Mouse (Mus musculus): ENCODE results near the gene Krtap31-1.
"Not testable (repeated sequence)": the region's sequence is repeated elsewhere in the genome, so short reads cannot be mapped to it uniquely, and the experiment has no call there.

Gene Krtap31-1

GRCm38 (mm10) chr11:99907620-99908019 is at the start of gene Krtap31-1:
Krtap31-1 (plus strand) TSS chr11:99907920.
- no peak for DNase-seq (ENCODE audit: low read depth)

- no peak for DNase-seq (ENCODE audit: low read depth)
These were observed 49.0 kb upstream of the Krtap31-1 start for GRCm38 (mm10) chr11:99858761-99859160.

- not testable (repeated sequence) for DNase-seq (ENCODE audit: low read depth)
These were observed 43.5 kb upstream of the Krtap31-1 start, which contains the start of gene Gm11559 for GRCm38 (mm10) chr11:99864176-99864575. Gm11559 (plus strand) TSS chr11:99864476.

- DNase-seq (ENCODE audit: low read depth) = not testable (repeated sequence)
These were observed 34.6 kb upstream of the Krtap31-1 start, which contains the start of gene Krtap9-1 for GRCm38 (mm10) chr11:99873089-99873488. Krtap9-1 (plus strand) TSS chr11:99873389.

- not testable (repeated sequence) for DNase-seq (ENCODE audit: low read depth)
These were observed 28.8 kb upstream of the Krtap31-1 start, which contains the start of gene Gm11567 for GRCm38 (mm10) chr11:99878887-99879286. Gm11567 (plus strand) TSS chr11:99879187.

- no peak for DNase-seq (ENCODE audit: low read depth)
These were observed 6.7 kb downstream of the Krtap31-1 start, which contains the start of gene Gm11565 for GRCm38 (mm10) chr11:99914451-99914850. Gm11565 (plus strand) TSS chr11:99914751.

GRCm38 (mm10) chr11:99935991-99936390 is 28.3 kb downstream of the Krtap31-1 start, which contains the start of gene Krtap31-2:
Krtap31-2 (plus strand) TSS chr11:99936291.
- DNase-seq (ENCODE audit: low read depth) = no peak

GRCm38 (mm10) chr11:99937751-99938264 is 30.1 kb downstream of the Krtap31-1 start:
- no peak for DNase-seq (ENCODE audit: low read depth)

GRCm38 (mm10) chr11:99948175-99948574 is 40.5 kb downstream of the Krtap31-1 start, which contains the start of gene Krtap9-5:
Krtap9-5 (plus strand) TSS chr11:99948475.
- DNase-seq (ENCODE audit: low read depth) = no peak

All from 416B (cell line).